Mouse (Mus musculus) layer of hippocampus, postnatal 25 days (tissue): ENCODE measurements around the gene Rbm45. TPM values are rescaled to one million over a fixed set of nuclear protein-coding genes. Genes with fewer than 3 reads are reported as not detected.

Experiments used
- total RNA-seq, 2 experiments: library from RNA; stranded (reverse); gene quantifications; 2 replicates each; pipeline ENCODE4 v1.2.3; 2021

Gene Rbm45
- total RNA-seq, 2 experiments from 2014 or later: 40.9 to 44.8 TPM

Other genes with a start within 250 kb of the Rbm45 start
- 10 to 100 TPM; 12.5 to 16.7 TPM for gene Pde11a, start 31.2 kb upstream of the Rbm45 start, total RNA-seq
- gene Cyct, start 9.5 kb upstream of the Rbm45 start, total RNA-seq: under 1 TPM in 1 of 2 experiments, not detected in 1; 0.59 TPM
- gene Osbpl6, start 36.5 kb downstream of the Rbm45 start, total RNA-seq: 10 to 100 TPM; 53.7 to 60.6 TPM